Mouse (Mus musculus): Measurements from ENCODE around the gene Luzp2. TPM values are rescaled to one million over a fixed set of nuclear protein-coding genes. Genes with fewer than 3 reads are reported as not detected.

The Luzp2 gene
- polyA plus RNA-seq, 1 experiment from 2014 or later = 29.0 TPM

DNA sequence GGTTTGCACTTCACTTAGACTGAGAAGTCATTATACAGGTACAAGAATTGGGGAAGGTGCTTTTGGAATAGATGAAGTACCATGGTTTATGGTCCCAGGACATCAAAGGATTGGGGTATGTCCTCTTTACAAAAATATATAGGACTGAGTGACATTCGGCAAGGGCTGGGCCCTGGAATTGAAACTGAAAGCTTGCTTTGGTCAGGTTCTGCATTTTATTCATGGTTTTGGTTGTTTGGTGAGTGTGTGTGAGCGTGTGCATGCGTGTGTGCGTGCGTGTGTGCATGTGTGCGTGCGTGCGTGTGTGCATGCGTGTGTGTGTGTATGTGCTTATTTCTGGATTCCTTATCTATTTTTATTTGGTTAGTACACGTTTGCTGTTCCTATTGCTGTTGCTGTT lies 353.6 kb downstream of the Luzp2 start:
- whole genome bisulfite sequencing = 93% methylated on average over 10 of the region's 10 CpGs
- Histone ChIP-seq H3K4me1 (replicated peaks) (no peaks in the 10 kb centered on the region), H3K27me3 (no peaks in the 10 kb centered on the region), H3K9me3 (no peaks in the 10 kb centered on the region), H3K4me2 (no peak overlapping the region), H3K9ac (no peak overlapping the region), H3K27ac (no peak overlapping the region), H3K36me3 (no peaks in the 10 kb centered on the region), H3K4me3 (no peak overlapping the region)
- ATAC-seq (ENCODE audit: low FRiP score) = no peak

DNA sequence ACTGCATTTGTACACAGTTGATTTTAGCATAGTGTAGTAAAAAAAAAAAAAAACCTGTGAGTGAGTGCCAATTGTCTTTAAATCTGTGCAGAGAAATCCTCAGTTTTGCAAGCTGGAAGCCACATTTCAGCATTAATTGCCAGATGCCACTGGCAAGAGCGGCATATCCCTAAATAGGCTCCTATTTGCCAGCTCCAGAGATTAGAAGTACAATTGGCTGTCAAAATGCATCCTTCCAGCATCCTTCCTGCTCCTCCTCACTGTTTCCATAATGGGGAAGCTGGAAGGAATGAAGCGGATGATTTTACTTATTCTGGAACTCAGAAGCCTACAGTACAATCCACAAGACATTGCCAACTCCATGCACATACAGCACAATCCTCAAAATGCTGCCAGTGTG lies 354.2 kb downstream of the Luzp2 start:
- Histone ChIP-seq H3K4me1 (replicated peaks) (no peaks in the 10 kb centered on the region), H3K27ac (no peak overlapping the region), H3K36me3 (no peaks in the 10 kb centered on the region), H3K9ac (no peak overlapping the region), H3K27me3 (no peaks in the 10 kb centered on the region), H3K9me3 (no peaks in the 10 kb centered on the region), H3K4me3 (no peak overlapping the region), H3K4me2 (no peak overlapping the region)
- ATAC-seq (ENCODE audit: low FRiP score) = no peak
- 97% methylated on average over 2 of the region's 2 CpGs for WGBS

DNA sequence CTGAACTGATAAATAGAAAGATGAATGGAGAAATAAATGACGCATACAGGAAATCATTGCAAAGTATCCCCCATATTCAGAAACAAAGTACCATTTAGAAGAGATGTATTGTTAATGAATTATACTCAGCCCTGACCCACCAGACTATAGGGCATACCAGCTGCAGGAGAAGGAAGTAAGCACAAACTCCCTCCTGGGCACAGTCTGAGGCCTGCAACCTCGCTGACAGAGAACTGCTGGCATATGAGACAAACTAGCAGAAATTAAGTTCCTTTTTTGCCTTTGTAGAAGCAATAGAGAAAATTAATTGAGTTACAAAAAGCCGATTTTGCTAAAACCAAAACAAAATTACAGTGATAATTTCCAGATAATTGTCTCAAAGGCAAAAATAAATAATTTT lies 355.4 kb downstream of the Luzp2 start:
- ATAC-seq (ENCODE audit: low FRiP score) = no peak
- Histone ChIP-seq H3K9ac (no peak overlapping the region), H3K9me3 (no peaks in the 10 kb centered on the region), H3K4me2 (no peak overlapping the region), H3K27ac (no peak overlapping the region), H3K4me1 (replicated peaks) (no peaks in the 10 kb centered on the region), H3K27me3 (no peaks in the 10 kb centered on the region), H3K4me3 (no peak overlapping the region), H3K36me3 (no peaks in the 10 kb centered on the region)
- 74% methylated on average over 3 of the region's 3 CpGs for WGBS

DNA sequence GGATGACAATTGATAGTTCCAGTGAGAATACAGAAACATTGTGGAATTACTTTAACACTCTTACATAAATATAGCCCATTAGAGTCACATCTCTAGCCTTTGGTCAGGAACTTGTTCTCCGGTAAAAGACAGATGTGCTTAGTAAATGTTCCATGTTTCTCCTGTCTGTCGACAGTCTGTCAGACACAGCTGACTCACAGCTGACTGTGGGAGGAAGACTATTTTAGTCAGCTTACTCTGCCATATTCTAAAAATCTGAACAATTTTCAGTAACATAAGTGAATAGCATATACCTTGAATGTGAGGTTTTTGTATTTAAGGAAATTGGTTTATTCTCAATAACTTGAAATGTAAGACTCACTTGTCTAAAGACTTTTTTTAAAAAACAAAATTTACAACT lies 363.5 kb downstream of the Luzp2 start:
- no peak overlapping the region for H3K9ac ChIP-seq
- no peaks in the 10 kb centered on the region for H3K4me1 ChIP-seq (replicated peaks)
- H3K36me3 ChIP-seq = no peaks in the 10 kb centered on the region
- ATAC-seq (ENCODE audit: low FRiP score) = no peak
- no peaks in the 10 kb centered on the region for H3K9me3 ChIP-seq
- 90% methylated on average over 2 of the region's 2 CpGs for WGBS
- H3K4me3 ChIP-seq = no peak overlapping the region
- no peaks in the 10 kb centered on the region for H3K27me3 ChIP-seq
- no peak overlapping the region for H3K27ac ChIP-seq
- H3K4me2 ChIP-seq = no peak overlapping the region

DNA sequence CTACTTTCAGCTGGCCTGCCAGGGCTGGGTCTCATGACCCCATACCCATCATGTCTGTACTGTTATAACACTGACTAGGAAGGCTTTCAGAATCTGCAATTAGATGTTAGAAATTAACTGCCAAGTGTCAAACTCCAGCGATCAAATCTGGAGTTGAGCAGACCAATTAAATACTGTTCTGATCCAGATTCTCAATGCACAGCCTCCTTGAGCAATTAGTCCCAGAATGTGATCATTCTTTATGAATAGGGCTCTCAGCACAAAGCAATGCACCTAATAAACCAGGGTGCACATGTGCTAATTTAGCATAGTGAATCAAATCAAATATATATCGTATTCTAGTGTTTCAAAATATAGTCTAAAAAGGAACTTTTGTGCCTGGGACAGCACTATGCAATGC lies 387.7 kb downstream of the Luzp2 start:
- Histone ChIP-seq H3K4me2 (no peak overlapping the region), H3K4me1 (replicated peaks) (no peaks in the 10 kb centered on the region), H3K4me3 (no peak overlapping the region), H3K9ac (no peak overlapping the region), H3K27ac (no peak overlapping the region), H3K27me3 (no peaks in the 10 kb centered on the region), H3K9me3 (no peaks in the 10 kb centered on the region), H3K36me3 (no peaks in the 10 kb centered on the region)
- 84% methylated on average over 2 of the region's 2 CpGs for WGBS
- ATAC-seq (ENCODE audit: low FRiP score) = no peak

DNA sequence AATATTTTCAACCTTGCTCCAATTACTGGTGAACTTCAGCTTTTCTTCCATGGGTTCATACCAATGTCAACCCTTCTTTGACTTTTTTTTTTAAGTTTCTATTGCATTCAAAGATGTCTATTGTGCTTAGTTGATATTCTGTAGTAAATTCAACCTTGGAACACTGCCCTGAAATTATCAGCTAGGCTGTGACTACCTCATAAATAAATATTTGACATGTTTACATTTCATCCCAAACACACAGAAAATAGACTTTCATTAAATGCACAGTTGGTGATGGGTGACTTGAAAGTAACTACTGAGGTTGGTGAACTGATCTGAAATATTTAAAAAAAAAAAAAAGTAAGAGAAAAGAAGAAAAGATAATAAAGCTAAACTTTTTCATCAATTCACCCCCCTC lies 394.1 kb downstream of the Luzp2 start:
- ATAC-seq (ENCODE audit: low FRiP score) = no peak
- H3K4me1 ChIP-seq (replicated peaks) = no peaks in the 10 kb centered on the region

More for the DNA sequence above, 394.1 kb downstream of the Luzp2 start:
- no peak overlapping the region for H3K9ac ChIP-seq
- no peak overlapping the region for H3K4me2 ChIP-seq
- no peaks in the 10 kb centered on the region for H3K36me3 ChIP-seq
- no peaks in the 10 kb centered on the region for H3K27me3 ChIP-seq
- no peaks in the 10 kb centered on the region for H3K9me3 ChIP-seq
- H3K4me3 ChIP-seq = no peak overlapping the region
- H3K27ac ChIP-seq = no peak overlapping the region

Data from hindbrain, embryonic 13.5 days (tissue).